Mouse (Mus musculus): Measurements from ENCODE around the gene Lcn5. TPM values are rescaled to one million over a fixed set of nuclear protein-coding genes. Genes with fewer than 3 reads are reported as not detected.

The Lcn5 gene
- not detected in 3 replicates for total RNA-seq (2017)

- no peak for ATAC-seq (replicated peaks; ENCODE audit: insufficient number of reproducible peaks, low FRiP score, low TSS enrichment, poor library complexity, severe bottlenecking)
These were observed at the start of gene Lcn5 for GRCm38 (mm10) chr2:25657652-25658051. Gene Lcn5, plus strand, starts transcription at chr2:25657952.

GRCm38 (mm10) chr2:25608671-25609070 lies 49.1 kb upstream of the Lcn5 start:
- peak; percentile 14; the same call in 1 of the 2 replicates for ATAC-seq (replicated peaks; ENCODE audit: insufficient number of reproducible peaks, low FRiP score, low TSS enrichment, poor library complexity, severe bottlenecking)

GRCm38 (mm10) chr2:25616398-25616797 lies 41.4 kb upstream of the Lcn5 start:
- no peak for ATAC-seq (replicated peaks; ENCODE audit: insufficient number of reproducible peaks, low FRiP score, low TSS enrichment, poor library complexity, severe bottlenecking)

- ATAC-seq (replicated peaks; ENCODE audit: insufficient number of reproducible peaks, low FRiP score, low TSS enrichment, poor library complexity, severe bottlenecking), result no peak
These were observed 40.2 kb upstream of the Lcn5 start, which contains the start of gene Ccdc183 for GRCm38 (mm10) chr2:25617578-25617977. Gene Ccdc183, minus strand, starts transcription at chr2:25617678.

GRCm38 (mm10) chr2:25620386-25620785 lies 37.4 kb upstream of the Lcn5 start:
- no peak for ATAC-seq (replicated peaks; ENCODE audit: insufficient number of reproducible peaks, low FRiP score, low TSS enrichment, poor library complexity, severe bottlenecking)

GRCm38 (mm10) chr2:25620852-25621228 lies 36.9 kb upstream of the Lcn5 start:
- ATAC-seq (replicated peaks; ENCODE audit: insufficient number of reproducible peaks, low FRiP score, low TSS enrichment, poor library complexity, severe bottlenecking), result no peak

- ATAC-seq (replicated peaks; ENCODE audit: insufficient number of reproducible peaks, low FRiP score, low TSS enrichment, poor library complexity, severe bottlenecking), result peak; percentile 80
These were observed 36.2 kb upstream of the Lcn5 start, which contains the start of gene Tmem141 for GRCm38 (mm10) chr2:25621229-25622200. Gene Tmem141, minus strand, starts transcription at chr2:25622005.

GRCm38 (mm10) chr2:25625986-25626385 lies 31.8 kb upstream of the Lcn5 start:
- no peak for ATAC-seq (replicated peaks; ENCODE audit: insufficient number of reproducible peaks, low FRiP score, low TSS enrichment, poor library complexity, severe bottlenecking)

- ATAC-seq (replicated peaks; ENCODE audit: insufficient number of reproducible peaks, low FRiP score, low TSS enrichment, poor library complexity, severe bottlenecking), result no peak
These were observed 29.9 kb upstream of the Lcn5 start, which contains the start of gene Fcna for GRCm38 (mm10) chr2:25627811-25628210. Gene Fcna, minus strand, starts transcription at chr2:25628030.

GRCm38 (mm10) chr2:25628738-25629137 lies 29.0 kb upstream of the Lcn5 start:
- no peak for ATAC-seq (replicated peaks; ENCODE audit: insufficient number of reproducible peaks, low FRiP score, low TSS enrichment, poor library complexity, severe bottlenecking)

GRCm38 (mm10) chr2:25633616-25634015 lies 24.1 kb upstream of the Lcn5 start:
- ATAC-seq (replicated peaks; ENCODE audit: insufficient number of reproducible peaks, low FRiP score, low TSS enrichment, poor library complexity, severe bottlenecking), result no peak

GRCm38 (mm10) chr2:25634046-25634445 lies 23.7 kb upstream of the Lcn5 start:
- no peak for ATAC-seq (replicated peaks; ENCODE audit: insufficient number of reproducible peaks, low FRiP score, low TSS enrichment, poor library complexity, severe bottlenecking)

GRCm38 (mm10) chr2:25639890-25640289 lies 17.9 kb upstream of the Lcn5 start:
- ATAC-seq (replicated peaks; ENCODE audit: insufficient number of reproducible peaks, low FRiP score, low TSS enrichment, poor library complexity, severe bottlenecking), result no peak

GRCm38 (mm10) chr2:25652902-25653301 lies 4.8 kb upstream of the Lcn5 start, which contains the start of gene Lcn8:
Gene Lcn8, plus strand, starts transcription at chr2:25653120.
- ATAC-seq (replicated peaks; ENCODE audit: insufficient number of reproducible peaks, low FRiP score, low TSS enrichment, poor library complexity, severe bottlenecking), result no peak

GRCm38 (mm10) chr2:25654502-25654901 lies 3.2 kb upstream of the Lcn5 start:
- ATAC-seq (replicated peaks; ENCODE audit: insufficient number of reproducible peaks, low FRiP score, low TSS enrichment, poor library complexity, severe bottlenecking), result no peak

GRCm38 (mm10) chr2:25656691-25657090 lies 1.1 kb upstream of the Lcn5 start:
- no peak for ATAC-seq (replicated peaks; ENCODE audit: insufficient number of reproducible peaks, low FRiP score, low TSS enrichment, poor library complexity, severe bottlenecking)

- no peak for ATAC-seq (replicated peaks; ENCODE audit: insufficient number of reproducible peaks, low FRiP score, low TSS enrichment, poor library complexity, severe bottlenecking)
These were observed 506 bp upstream of the Lcn5 start for GRCm38 (mm10) chr2:25657246-25657645.

GRCm38 (mm10) chr2:25660279-25660678 lies 2.5 kb downstream of the Lcn5 start:
- ATAC-seq (replicated peaks; ENCODE audit: insufficient number of reproducible peaks, low FRiP score, low TSS enrichment, poor library complexity, severe bottlenecking), result no peak

- ATAC-seq (replicated peaks; ENCODE audit: insufficient number of reproducible peaks, low FRiP score, low TSS enrichment, poor library complexity, severe bottlenecking), result no peak
These were observed 3.7 kb downstream of the Lcn5 start for GRCm38 (mm10) chr2:25661245-25661970.
